Mouse (Mus musculus): Measurements from ENCODE around the gene Dennd1a. TPM values are rescaled to one million over a fixed set of nuclear protein-coding genes. Genes with fewer than 3 reads are reported as not detected.

The Dennd1a gene
- 21.0 TPM for polyA plus RNA-seq (2017; shearing (Covaris generic))

GRCm38 (mm10) chr2:38286733-38287551 lies at the start of gene Dennd1a:
Dennd1a (minus strand) TSS chr2:38287390.

GRCm38 (mm10) chr2:37776016-37776415 lies 511.2 kb downstream of the Dennd1a start, which contains the start of gene Crb2:
Crb2 (plus strand) TSS chr2:37776249.

Other genes starting within 250 kb of the Dennd1a start
- gene Lhx2, start 51.9 kb upstream of the Dennd1a start, polyA plus RNA-seq (2017; shearing (Covaris generic)), result not detected
- gene Nek6, start 224.3 kb upstream of the Dennd1a start, polyA plus RNA-seq (2017; shearing (Covaris generic)), result 2.9 TPM